Mouse (Mus musculus) 416B (cell line): ENCODE results near the gene Pan3.

ENCODE experiments used
- DNase-seq: peaks from one replicate; pipeline ENCODE4 v3.0.0; 2011; ENCODE audit warnings: low read depth

Pan3 gene

DNA sequence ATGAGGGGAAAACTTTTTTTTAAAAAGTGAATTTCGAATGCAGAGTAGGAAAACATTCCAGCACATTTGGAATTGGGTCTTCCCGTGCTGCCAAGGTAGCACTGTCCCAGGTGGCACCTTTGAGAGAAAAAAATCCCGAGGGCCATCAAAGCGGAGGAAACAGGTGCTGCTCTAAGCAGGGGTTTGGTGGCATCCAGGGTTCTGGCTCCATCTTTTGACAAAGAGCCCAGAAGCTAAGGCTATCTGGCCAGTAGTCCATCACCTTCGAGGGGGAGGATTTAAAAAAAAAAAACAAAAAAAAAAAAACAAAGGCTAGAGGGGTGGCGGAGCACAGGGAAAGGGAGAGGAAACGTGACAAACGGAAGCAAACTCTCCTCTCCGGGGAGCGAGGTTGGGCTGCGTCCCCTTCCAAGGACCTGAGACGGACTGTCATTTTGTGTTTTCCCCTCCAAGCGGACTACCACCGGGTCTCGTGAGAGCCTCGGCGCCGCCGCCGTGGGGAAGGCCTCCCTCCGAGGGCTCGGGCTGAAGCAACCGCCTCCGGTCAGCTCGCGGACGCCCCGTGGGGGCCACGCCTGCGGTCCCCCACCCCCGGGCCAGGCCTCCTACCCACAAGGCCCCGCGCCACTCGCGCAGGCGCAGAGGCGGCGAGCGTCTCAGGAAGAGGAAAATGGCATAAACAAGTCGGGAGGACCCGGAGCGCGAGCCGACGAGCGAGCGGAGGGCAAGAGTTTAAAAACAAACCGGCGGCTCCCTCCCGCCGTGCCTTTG, at the start of gene Pan3:
TSS of gene Pan3 (plus strand) at position 627 of the 771 bp plus-strand sequence.
- peak; percentile 95 for DNase-seq

DNA sequence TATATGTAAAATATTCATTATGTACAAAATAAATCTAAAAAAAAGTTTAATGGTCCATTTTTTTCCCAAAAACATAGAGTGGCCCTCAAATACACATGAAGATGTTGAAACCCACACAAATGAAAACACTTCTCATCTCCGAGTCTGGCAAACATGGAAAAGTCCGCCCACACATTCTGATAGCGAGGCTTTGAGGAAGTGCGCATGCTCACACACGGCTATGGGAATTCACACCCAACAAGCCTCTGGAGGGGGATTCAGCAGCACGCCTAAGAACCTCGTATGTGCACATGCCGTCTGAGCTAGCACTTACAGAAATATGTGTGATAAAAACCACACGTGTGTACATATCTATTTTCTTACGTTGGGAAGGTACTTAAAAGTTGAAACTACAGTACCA, 48.6 kb upstream of the Pan3 start:
- DNase-seq = no peak

DNA sequence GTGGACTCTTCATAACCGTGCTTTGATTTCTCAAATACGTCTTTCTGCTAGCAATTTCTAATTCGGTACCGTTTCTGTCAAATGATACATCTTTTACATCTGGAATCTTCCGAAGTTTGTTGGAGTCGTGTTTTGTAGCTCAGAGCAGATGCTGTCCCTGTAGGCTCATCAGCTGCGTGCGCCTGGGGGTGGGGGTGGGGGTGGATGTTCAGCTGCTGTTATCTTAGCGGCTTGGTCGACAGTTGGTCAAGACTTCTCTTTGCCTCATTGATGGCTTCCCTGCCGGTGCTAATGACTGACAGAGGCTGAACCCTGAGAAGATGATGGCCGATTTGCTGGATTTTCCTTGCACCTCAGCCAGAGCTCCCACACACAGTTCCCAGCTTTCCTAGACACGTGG, 43.1 kb upstream of the Pan3 start:
- DNase-seq = no peak

DNA sequence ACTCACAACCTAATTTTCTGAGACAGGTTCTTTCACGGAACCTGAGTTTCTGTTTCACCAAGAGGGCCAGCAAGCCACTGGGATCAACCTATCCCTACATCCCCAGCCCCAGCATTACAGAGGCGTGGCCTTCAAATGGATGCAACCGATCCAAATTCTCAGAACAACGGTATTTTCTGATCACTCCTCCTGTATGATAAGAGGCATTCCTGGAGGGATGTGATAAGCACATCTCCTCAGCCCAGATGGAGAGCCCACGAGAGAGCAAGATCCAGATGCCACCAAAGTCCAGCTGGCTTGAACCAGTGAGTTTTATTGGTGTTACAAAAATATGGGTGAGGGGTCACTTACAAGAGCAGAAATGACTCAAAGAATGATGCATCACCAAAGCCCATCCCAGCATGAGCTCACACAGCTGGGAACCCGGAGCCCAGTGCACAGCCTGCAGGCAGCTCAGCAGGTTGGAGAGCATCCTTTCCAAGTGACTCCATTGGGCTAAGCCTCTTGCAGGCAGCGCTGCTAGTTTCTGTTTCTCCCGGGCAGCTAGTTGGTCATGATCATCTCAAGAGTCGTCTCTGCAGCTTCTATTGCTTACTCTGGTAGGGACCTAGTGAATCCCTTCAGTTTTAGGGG, 41.5 kb upstream of the Pan3 start:
- no peak for DNase-seq

DNA sequence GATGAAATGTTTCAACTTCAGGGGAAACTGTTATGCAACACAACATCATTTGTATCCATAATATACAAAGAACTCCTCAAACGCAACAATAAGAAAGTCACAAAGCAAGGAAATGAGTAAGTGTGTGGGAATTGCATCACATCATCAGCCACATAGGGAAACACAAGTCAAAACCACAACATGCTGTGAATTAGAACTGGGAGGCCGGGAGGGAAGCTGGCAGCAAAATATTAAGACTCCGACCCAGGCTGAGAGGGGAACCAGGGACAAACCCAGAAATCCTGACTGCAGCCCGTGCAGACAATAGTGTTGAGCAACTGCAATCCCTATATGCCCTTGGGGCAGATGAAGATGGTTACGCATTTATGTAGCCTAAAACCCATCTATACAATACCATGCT, 40.9 kb upstream of the Pan3 start:
- DNase-seq = peak; percentile 92

DNA sequence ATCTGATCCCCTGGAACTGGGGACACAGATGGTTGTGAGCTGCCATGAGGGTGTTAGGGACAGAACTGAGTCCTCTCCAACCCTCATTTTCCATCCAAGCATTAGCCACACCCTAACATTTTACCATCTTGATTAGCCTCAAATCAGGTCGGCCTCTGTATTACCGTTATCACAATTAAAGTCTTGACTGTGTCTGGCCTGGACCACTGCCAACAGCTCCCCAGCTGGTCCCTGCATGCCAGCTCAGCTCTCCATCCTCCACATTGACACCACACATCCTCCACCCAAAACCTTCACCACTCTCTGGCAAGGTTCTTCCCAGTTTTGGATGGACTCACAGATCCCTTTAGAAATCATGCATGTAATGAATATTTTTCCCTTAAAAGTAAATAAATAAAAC, 39.2 kb upstream of the Pan3 start:
- DNase-seq = peak; percentile 82

DNA sequence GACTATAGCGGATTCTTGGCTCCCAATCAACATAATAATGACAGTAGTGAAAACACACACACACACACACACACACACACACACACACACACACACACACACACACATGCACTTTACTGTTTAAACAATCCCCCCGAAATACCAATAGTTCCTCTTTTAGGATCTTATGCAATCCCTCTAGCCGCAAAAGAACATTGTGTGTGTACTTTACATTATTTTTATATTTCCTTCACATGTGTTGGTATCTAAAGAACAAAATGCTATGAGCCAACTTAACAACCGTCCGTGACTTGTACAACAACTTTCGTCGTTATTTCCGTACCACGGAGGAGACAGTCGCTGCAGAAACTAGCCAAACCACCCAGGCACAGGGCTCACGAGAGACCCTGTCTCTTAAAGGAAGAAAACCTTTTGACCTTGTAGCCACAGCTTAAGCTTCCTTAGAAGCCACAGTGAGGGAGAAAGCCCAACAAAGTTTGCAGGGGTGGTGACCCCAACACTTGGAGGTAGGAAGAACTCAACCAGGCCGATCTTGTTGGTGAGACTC, 37.2 kb upstream of the Pan3 start:
- peak; percentile 94 for DNase-seq

DNA sequence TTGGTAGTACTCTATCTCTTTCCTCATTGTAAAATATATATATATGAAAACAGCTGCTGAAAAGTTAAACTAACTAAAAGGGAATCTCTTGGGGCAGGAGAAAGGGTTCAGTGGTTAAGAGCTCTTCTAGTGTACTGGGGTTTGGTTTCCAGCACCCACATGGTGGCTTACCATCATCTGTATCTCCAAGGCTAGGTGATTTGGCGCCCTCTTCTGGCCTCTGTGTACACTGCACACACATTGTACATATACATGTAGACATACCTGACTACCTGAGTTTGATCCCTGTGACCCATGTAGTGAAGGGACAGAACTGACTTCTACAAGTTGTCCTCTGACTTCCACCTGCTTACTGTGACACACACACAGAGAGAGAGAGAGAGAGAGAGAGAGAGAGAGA, 34.9 kb upstream of the Pan3 start:
- peak; percentile 14 for DNase-seq

DNA sequence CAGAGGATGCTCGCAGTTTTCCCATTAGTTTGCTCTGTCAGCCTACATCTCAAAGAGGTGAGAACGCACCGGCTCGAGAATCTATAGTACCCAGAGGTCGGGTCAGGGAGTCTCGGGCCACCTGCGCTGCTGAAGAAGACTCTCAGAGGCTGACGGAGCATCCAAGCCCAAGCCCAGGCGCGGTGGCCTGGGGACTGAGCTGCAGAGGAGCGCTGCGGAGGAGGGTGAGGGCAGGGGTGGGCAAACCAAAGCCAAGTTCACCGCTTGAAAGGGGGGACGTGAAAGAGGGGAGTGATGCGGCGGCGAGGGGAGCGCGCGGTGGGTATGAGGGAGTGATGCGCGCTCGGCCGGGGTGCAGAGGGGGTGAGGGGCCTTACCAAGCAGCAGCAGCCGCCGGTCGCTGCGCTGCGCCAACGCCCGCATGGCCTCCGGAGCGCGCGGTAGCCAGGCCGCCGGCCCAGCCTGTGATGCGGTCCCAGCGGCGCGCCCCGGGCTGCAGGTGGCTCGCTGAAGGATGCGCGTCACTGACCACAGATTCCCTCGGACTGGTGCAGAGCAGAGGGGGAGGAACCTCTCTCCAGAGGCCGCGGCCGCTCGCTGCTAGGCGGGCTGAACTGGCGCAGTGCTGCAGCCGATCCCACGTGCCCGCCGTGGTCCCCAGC, 30.0 kb upstream of the Pan3 start, which contains the start of gene Flt3:
TSS of gene Flt3 (minus strand) at position 647 of the 662 bp plus-strand sequence.
- peak; percentile 81 for DNase-seq

DNA sequence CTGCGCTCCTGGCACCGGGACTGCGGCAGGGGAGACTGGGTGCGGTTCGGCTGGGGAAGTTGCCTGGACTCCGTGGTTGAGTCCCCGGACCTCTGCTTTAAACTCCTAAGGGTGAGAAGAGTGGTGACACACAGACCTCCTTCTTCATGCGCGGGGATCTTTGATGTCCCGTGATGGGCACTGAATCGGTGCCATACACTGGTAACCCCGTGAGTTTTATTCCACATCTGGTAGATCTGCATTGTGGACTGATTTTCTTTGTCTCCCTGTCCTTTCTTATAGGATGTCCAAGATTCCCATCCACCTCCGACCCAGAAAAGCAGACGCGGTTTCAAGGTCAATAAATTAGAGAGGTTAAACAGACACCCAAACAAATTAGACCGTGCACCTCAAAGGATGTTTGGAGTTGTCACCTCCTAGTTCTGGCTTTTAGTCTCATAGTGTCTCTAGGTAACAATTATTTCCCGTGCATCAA, 29.4 kb upstream of the Pan3 start:
- no peak for DNase-seq

DNA sequence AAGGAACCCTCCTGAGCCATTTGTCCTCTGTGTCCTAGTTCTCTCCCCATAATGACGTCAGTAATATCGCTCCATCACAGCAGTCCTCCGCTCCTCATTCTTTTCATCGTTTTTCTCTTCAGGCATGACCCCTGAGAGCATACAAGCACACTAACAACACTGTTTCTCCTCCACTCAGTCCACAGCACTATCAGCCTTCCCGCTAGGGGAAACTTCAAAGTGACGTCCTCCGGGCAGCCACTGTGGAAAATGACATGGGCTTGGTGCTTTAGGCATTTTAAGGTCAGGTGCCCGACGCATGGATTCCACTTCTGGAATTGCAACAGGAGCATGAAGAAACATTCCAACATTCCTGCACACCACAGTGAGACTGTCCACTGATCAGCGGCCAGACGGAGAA, 28.9 kb upstream of the Pan3 start:
- DNase-seq = no peak

DNA sequence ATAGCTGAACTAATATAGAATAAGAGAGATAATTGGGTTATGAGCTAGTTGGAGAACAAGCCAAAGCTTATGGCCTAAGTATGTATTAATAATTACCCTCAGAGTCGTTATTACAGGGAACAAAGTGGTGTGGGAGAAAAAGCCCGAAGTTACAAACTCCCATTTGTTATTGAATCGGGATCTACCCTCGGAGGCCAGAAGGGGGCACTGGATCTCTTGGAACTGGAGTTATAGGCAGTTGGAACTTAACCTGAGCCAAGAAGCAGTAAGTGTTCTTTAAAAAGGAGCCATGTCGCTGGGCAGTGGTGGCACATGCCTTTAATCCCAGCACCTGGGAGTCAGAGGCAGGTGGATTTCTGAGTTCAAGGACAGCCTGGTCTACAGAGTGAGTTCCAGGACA, 27.5 kb upstream of the Pan3 start:
- DNase-seq = peak; percentile 88

DNA sequence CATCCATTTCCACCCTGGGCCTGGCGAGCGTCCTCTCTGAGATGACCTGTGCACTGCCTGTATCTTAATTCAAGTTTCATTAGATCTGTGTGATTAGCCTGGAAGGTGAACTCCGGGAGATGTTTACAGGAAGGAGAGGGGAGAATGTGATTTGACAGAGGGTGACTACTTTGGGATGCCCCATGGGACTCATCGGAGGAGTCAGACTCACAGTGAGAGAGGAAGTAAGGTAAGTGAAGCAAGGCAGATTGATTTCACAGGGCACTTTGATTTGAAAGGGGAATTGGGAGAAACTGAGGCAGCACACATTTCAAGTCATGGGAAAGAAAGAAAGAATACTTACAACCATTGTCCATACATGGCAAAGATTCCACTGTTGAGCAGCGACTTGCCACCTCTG, 23.8 kb upstream of the Pan3 start:
- no peak for DNase-seq

DNA sequence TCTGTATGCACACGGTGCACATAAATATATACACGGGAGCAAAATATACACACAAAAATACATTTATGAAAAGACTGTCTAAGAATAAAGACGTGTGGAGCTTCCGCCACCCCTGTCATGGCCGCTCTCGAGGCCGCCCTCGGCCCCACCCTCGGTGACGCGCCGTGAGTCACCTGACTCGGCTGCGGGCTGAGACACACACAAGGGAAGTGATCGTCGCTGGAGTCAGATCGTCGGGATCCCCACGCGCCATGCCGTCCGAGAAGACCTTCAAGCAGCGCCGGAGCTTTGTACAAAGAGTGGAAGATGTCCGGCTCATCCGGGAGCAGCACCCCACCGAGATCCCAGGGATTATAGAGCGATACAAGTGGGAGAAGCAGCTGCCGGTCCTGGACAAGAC, 21.2 kb upstream of the Pan3 start:
- no peak for DNase-seq

DNA sequence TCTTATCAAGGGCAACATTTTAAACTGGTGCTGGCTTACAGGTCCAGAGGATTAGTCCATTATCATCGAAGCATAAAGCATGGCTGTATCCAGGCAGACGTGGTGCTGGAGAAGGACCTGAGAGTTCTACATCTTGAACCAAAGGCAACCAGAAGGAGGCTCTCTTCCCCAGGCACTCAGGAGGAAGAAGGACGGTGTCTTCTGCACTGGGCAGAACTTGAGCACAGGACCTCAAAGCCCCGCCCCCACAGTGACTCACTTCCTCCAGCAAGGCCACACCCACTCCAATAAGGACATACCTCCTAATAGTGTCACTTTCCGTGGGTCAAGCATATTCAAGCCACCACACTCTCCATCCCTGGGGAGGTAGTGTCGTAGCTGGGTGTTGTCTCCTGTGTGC, 19.4 kb upstream of the Pan3 start:
- DNase-seq = peak; percentile 59

DNA sequence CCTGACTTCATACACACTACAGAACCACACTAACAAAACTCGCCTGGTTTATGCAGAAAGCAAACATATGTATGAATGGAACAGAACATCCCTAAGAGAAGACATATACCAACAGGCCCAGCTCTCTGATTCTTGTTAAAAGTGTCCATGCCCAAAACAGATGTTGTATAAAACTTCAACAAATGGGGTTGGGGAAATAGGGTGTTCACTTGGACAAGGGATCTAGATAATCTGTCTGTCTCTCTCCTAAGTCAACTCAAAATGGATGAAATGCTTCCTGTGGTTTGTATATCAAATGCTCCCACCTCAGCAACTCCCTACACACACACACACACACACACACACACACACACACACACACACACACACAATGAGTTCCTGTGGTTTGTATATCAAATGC, 12.0 kb upstream of the Pan3 start:
- DNase-seq = no peak

DNA sequence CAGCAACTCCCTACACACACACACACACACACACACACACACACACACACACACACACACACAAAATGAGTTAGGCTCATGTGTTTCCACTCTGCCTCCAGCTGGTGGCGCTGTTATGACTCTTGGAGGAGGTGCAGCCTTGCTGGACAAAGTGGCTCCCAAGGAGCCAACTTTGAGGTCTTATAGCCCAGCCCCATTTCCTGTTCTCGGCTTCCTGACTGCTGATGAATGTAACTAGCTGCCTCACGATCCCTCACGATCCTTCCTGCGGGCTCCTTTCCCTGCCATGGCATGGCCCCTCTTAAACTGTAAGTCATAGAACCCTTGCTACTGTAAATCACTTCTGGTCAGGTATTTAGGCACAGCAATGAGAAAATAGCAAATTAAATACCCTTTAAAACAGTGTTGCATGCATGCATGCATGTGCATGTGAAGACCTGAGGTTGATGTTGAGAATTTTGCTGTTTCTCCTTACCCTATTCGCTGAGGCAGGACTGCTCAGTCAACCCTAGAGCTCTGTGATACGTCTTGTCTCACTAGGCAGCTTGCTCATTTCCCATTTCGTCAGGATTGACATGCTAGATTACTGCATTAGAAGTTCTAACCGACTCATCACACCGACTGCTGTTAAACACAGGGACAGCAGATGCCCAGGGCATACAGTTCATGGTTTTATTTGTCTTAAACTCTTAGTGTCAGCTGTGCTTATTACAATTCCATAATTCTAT, 11.4 kb upstream of the Pan3 start:
- peak; percentile 96 for DNase-seq

DNA sequence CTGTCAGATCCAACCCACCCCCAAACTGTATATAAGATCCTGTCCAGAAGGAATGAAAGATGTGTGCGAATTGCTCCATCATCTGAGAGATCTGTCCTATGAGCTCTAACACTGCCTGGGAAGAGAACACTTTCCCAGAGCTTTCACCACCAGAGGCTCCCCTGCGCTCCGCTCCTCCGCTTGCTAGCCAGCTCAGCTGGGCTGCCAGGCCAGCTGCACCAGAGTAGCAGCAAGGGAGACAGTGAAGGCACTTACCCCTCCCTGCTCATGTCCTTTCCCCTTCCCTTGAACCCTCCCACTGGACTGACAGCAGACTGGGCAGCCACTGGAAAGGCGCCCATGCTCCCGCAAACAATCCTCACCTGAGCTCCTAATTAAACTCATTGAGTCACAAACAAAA, 6.3 kb upstream of the Pan3 start:
- no peak for DNase-seq

DNA sequence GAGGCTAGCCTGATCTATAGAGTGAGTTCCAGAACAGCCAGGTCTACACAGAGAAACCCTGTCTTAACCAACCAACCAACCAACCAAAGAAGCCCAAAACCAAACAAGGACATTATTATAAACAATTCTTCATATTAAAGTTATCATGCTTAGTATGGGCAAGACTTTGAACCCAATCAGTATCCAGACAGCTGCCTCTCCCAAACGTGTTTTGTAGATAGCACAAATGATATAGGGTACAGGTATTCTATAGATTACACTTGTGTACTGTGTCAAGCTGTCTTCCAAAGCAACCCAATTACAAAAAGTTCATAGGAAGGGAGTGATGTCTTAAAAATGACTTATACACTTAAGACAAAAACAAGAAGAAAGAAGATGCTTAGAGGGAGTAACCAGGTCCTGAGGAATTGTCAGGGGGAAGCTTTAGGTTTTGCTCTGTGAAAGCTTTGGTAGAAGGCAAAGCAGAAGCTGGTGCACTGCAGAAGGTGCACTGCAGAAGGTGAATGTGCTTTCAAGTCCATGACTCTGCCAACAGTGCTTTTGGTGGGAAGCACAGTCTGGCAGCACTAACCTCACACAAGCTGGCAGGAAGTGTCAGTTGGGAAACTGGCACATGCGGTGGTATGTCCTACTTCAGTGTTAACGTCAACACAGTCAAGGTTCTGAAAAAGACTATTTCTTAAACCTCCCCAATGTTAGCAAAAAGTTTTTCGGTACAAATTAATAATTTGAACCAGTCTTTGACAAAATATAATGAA, 3.7 kb upstream of the Pan3 start:
- peak; percentile 93 for DNase-seq

DNA sequence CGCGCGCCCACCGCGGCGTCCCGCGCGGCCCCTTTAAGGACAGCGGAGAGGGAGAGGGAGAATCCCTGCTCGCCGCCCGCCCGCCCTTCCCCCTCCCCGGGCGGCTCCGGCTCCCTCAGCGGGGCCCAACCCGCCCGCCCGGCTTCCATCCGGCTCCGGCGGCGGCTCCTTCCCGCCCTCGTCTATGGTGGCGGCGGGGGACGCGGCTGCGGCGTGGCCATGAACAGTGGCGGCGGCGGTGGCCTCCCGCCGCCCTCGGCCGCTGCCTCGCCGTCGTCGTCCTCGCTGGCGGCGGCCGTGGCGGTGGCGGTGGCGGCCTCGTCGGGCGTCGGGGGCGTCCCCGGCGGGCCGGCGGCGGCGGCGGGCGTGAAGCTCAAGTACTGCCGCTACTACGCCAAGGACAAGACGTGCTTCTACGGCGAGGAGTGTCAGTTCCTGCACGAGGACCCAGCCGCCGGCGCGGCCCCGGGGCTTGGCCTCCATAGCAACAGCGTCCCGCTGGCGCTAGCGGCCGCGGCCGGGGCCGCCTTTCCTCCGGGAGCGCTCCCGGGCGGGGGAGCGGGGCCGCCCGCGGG, 487 bp downstream of the Pan3 start:
- DNase-seq = no peak
